Mouse (Mus musculus) Muller cell, postnatal 12 days (primary cell): ENCODE measurements at regions not wholly inside any gene's neighbourhood (a gene's known extent, or its start where the extent isn't known, plus 50 kb on each side); places are given as distances from the start of the nearest gene placed in this dataset.

Source experiments
- DNase-seq: peaks from one replicate; pipeline ENCODE4 v3.0.0-alpha.2; 2015; ENCODE audit errors: inconsistent ontology term

- no peak for DNase-seq
These were observed 65.7 kb upstream of the Thpo start for GRCm38 (mm10) chr16:20800038-20800437.

- DNase-seq, result no peak
These were observed 63.8 kb upstream of the Thpo start for GRCm38 (mm10) chr16:20798115-20798514.

GRCm38 (mm10) chr16:20794721-20795120 is 60.4 kb upstream of the Thpo start:
- no peak for DNase-seq
